Mouse (Mus musculus): ENCODE data around the gene Cep57l1. TPM values are rescaled to one million over a fixed set of nuclear protein-coding genes. Genes with fewer than 3 reads are reported as not detected.

Gene Cep57l1
- polyA plus RNA-seq, 1 experiment from 2014 or later, result 28.8 TPM

GRCm38 (mm10) chr10:41805729-41806355 is 3.8 kb downstream of the Cep57l1 start:
- H3K27ac ChIP-seq (ENCODE audit: low read length), result no peak overlapping the region
- H3K9ac ChIP-seq (ENCODE audit: low read length), result no peak overlapping the region
- 71% methylated on average over 2 of the region's 2 CpGs for WGBS
- no peaks in the 10 kb centered on the region for H3K27me3 ChIP-seq (ENCODE audit: control insufficient read depth, insufficient read depth, low read depth, low read length)
- H3K4me3 ChIP-seq (ENCODE audit: low read length), result no peak overlapping the region
- ATAC-seq (ENCODE audit: low read depth), result no peak
- peaks cover 10% of the 10 kb centered on the region for H3K36me3 ChIP-seq (ENCODE audit: control insufficient read depth, insufficient read depth, low read length)
- no peaks in the 10 kb centered on the region for H3K9me3 ChIP-seq (ENCODE audit: control insufficient read depth, low read length)
- 0 out of 2 replicates have a peak, but pooled peaks cover 2% of the 10 kb centered on the region for H3K4me1 ChIP-seq (replicated peaks; ENCODE audit: control insufficient read depth, insufficient read depth, low read length)
- no peak overlapping the region for H3K4me2 ChIP-seq (ENCODE audit: low read depth, low read length)

- no peak overlapping the region for H3K9ac ChIP-seq (ENCODE audit: low read length)
- WGBS, result 84% methylated on average over 3 of the region's 3 CpGs
- no peaks in the 10 kb centered on the region for H3K27me3 ChIP-seq (ENCODE audit: control insufficient read depth, insufficient read depth, low read depth, low read length)
- ATAC-seq (ENCODE audit: low read depth), result no peak
- H3K4me3 ChIP-seq (ENCODE audit: low read length), result no peak overlapping the region
- H3K9me3 ChIP-seq (ENCODE audit: control insufficient read depth, low read length), result no peaks in the 10 kb centered on the region
- 0 out of 2 replicates have a peak, but pooled peaks cover 2% of the 10 kb centered on the region for H3K4me1 ChIP-seq (replicated peaks; ENCODE audit: control insufficient read depth, insufficient read depth, low read length)
- H3K4me2 ChIP-seq (ENCODE audit: low read depth, low read length), result no peak overlapping the region
- H3K36me3 ChIP-seq (ENCODE audit: control insufficient read depth, insufficient read depth, low read length), result peaks cover 21% of the 10 kb centered on the region
- no peak overlapping the region for H3K27ac ChIP-seq (ENCODE audit: low read length)
These were observed 5.0 kb downstream of the Cep57l1 start for GRCm38 (mm10) chr10:41804711-41805110.

GRCm38 (mm10) chr10:41803467-41803866 is 6.2 kb downstream of the Cep57l1 start:
- 97% methylated on average over 8 of the region's 8 CpGs for WGBS
- Histone ChIP-seq H3K9ac (ENCODE audit: low read length) (no peak overlapping the region), H3K27ac (ENCODE audit: low read length) (no peak overlapping the region)

GRCm38 (mm10) chr10:41797253-41797652 is 12.4 kb downstream of the Cep57l1 start:
- no peak for ATAC-seq (ENCODE audit: low read depth)
- no peak overlapping the region for H3K27ac ChIP-seq (ENCODE audit: low read length)
- no peak overlapping the region for H3K9ac ChIP-seq (ENCODE audit: low read length)
- H3K4me2 ChIP-seq (ENCODE audit: low read depth, low read length), result no peak overlapping the region
- H3K9me3 ChIP-seq (ENCODE audit: control insufficient read depth, low read length), result peaks cover 6% of the 10 kb centered on the region; the same call in 1 of the 2 replicates
- 93% methylated on average over 8 of the region's 8 CpGs for WGBS
- no peaks in the 10 kb centered on the region for H3K27me3 ChIP-seq (ENCODE audit: control insufficient read depth, insufficient read depth, low read depth, low read length)
- H3K4me3 ChIP-seq (ENCODE audit: low read length), result no peak overlapping the region
- H3K4me1 ChIP-seq (replicated peaks; ENCODE audit: control insufficient read depth, insufficient read depth, low read length), result no peaks in the 10 kb centered on the region
- peaks cover 42% of the 10 kb centered on the region for H3K36me3 ChIP-seq (ENCODE audit: control insufficient read depth, insufficient read depth, low read length)

More at GRCm38 (mm10) chr10:41803467-41803866, 6.2 kb downstream of the Cep57l1 start:
- peaks cover 26% of the 10 kb centered on the region for H3K36me3 ChIP-seq (ENCODE audit: control insufficient read depth, insufficient read depth, low read length)
- no peak overlapping the region for H3K4me2 ChIP-seq (ENCODE audit: low read depth, low read length)
- ATAC-seq (ENCODE audit: low read depth), result no peak
- no peak overlapping the region for H3K4me3 ChIP-seq (ENCODE audit: low read length)
- no peaks in the 10 kb centered on the region for H3K9me3 ChIP-seq (ENCODE audit: control insufficient read depth, low read length)
- no peaks in the 10 kb centered on the region for H3K4me1 ChIP-seq (replicated peaks; ENCODE audit: control insufficient read depth, insufficient read depth, low read length)
- no peaks in the 10 kb centered on the region for H3K27me3 ChIP-seq (ENCODE audit: control insufficient read depth, insufficient read depth, low read depth, low read length)

GRCm38 (mm10) chr10:41792375-41792774 is 17.3 kb downstream of the Cep57l1 start:
- H3K27me3 ChIP-seq (ENCODE audit: control insufficient read depth, insufficient read depth, low read depth, low read length), result no peaks in the 10 kb centered on the region
- no peak overlapping the region for H3K4me2 ChIP-seq (ENCODE audit: low read depth, low read length)
- H3K9ac ChIP-seq (ENCODE audit: low read length), result no peak overlapping the region
- 91% methylated on average over 6 of the region's 6 CpGs for WGBS
- H3K9me3 ChIP-seq (ENCODE audit: control insufficient read depth, low read length), result peaks cover 5% of the 10 kb centered on the region; the same call in 1 of the 2 replicates
- H3K27ac ChIP-seq (ENCODE audit: low read length), result no peak overlapping the region
- no peak overlapping the region for H3K4me3 ChIP-seq (ENCODE audit: low read length)
- H3K4me1 ChIP-seq (replicated peaks; ENCODE audit: control insufficient read depth, insufficient read depth, low read length), result no peaks in the 10 kb centered on the region
- ATAC-seq (ENCODE audit: low read depth), result no peak
- peaks cover 8% of the 10 kb centered on the region for H3K36me3 ChIP-seq (ENCODE audit: control insufficient read depth, insufficient read depth, low read length)

- Histone ChIP-seq H3K36me3 (ENCODE audit: control insufficient read depth, insufficient read depth, low read length) (no peaks in the 10 kb centered on the region), H3K27me3 (ENCODE audit: control insufficient read depth, insufficient read depth, low read depth, low read length) (no peaks in the 10 kb centered on the region), H3K27ac (ENCODE audit: low read length) (no peak overlapping the region), H3K4me2 (ENCODE audit: low read depth, low read length) (no peak overlapping the region), H3K4me1 (replicated peaks; ENCODE audit: control insufficient read depth, insufficient read depth, low read length) (no peaks in the 10 kb centered on the region), H3K4me3 (ENCODE audit: low read length) (no peak overlapping the region), H3K9me3 (ENCODE audit: control insufficient read depth, low read length) (no peaks in the 10 kb centered on the region), H3K9ac (ENCODE audit: low read length) (no peak overlapping the region)
- no peak for ATAC-seq (ENCODE audit: low read depth)
- WGBS, result 86% methylated on average over 6 of the region's 6 CpGs
These were observed 42.4 kb downstream of the Cep57l1 start for GRCm38 (mm10) chr10:41767254-41767653.

- H3K9me3 ChIP-seq (ENCODE audit: control insufficient read depth, low read length), result no peaks in the 10 kb centered on the region
- H3K4me3 ChIP-seq (ENCODE audit: low read length), result no peak overlapping the region
- no peak for ATAC-seq (ENCODE audit: low read depth)
- H3K4me2 ChIP-seq (ENCODE audit: low read depth, low read length), result no peak overlapping the region
- H3K27me3 ChIP-seq (ENCODE audit: control insufficient read depth, insufficient read depth, low read depth, low read length), result no peaks in the 10 kb centered on the region
- WGBS, result 35% methylated on average over 4 of the region's 4 CpGs
- no peak overlapping the region for H3K9ac ChIP-seq (ENCODE audit: low read length)
- no peaks in the 10 kb centered on the region for H3K36me3 ChIP-seq (ENCODE audit: control insufficient read depth, insufficient read depth, low read length)
- no peak overlapping the region for H3K27ac ChIP-seq (ENCODE audit: low read length)
- no peaks in the 10 kb centered on the region for H3K4me1 ChIP-seq (replicated peaks; ENCODE audit: control insufficient read depth, insufficient read depth, low read length)
These were observed 43.4 kb downstream of the Cep57l1 start for GRCm38 (mm10) chr10:41766280-41766679.

- Histone ChIP-seq H3K4me3 (ENCODE audit: low read length) (no peak overlapping the region), H3K27me3 (ENCODE audit: control insufficient read depth, insufficient read depth, low read depth, low read length) (no peaks in the 10 kb centered on the region), H3K4me2 (ENCODE audit: low read depth, low read length) (no peak overlapping the region), H3K36me3 (ENCODE audit: control insufficient read depth, insufficient read depth, low read length) (no peaks in the 10 kb centered on the region), H3K4me1 (replicated peaks; ENCODE audit: control insufficient read depth, insufficient read depth, low read length) (no peaks in the 10 kb centered on the region), H3K9ac (ENCODE audit: low read length) (no peak overlapping the region), H3K27ac (ENCODE audit: low read length) (no peak overlapping the region), H3K9me3 (ENCODE audit: control insufficient read depth, low read length) (no peaks in the 10 kb centered on the region)
- WGBS, result 88% methylated on average over 4 of the region's 4 CpGs
- no peak for ATAC-seq (ENCODE audit: low read depth)
These were observed 44.1 kb downstream of the Cep57l1 start for GRCm38 (mm10) chr10:41765586-41765985.

- Histone ChIP-seq H3K36me3 (ENCODE audit: control insufficient read depth, insufficient read depth, low read length) (no peaks in the 10 kb centered on the region), H3K9ac (ENCODE audit: low read length) (no peak overlapping the region), H3K4me1 (replicated peaks; ENCODE audit: control insufficient read depth, insufficient read depth, low read length) (no peaks in the 10 kb centered on the region), H3K4me3 (ENCODE audit: low read length) (no peak overlapping the region), H3K4me2 (ENCODE audit: low read depth, low read length) (no peak overlapping the region), H3K27ac (ENCODE audit: low read length) (no peak overlapping the region), H3K9me3 (ENCODE audit: control insufficient read depth, low read length) (no peaks in the 10 kb centered on the region), H3K27me3 (ENCODE audit: control insufficient read depth, insufficient read depth, low read depth, low read length) (no peaks in the 10 kb centered on the region)
- WGBS, result 49% methylated on average over 3 of the region's 3 CpGs
- no peak for ATAC-seq (ENCODE audit: low read depth)
These were observed 45.8 kb downstream of the Cep57l1 start for GRCm38 (mm10) chr10:41763741-41764385.
